In genomic region chr8:95633262-95634062, GRCm38 (mm10) we compare ENCODE assay signal across 7 mouse cellular contexts. TPM values are rescaled to one million over a fixed set of nuclear protein-coding genes. Genes with fewer than 3 reads are reported as not detected.
DNase-seq lines count a peak whose midpoint lies in the region; ATAC-seq and TF ChIP-seq lines count a peak whose summit lies in the region.

TSS of gene Gins3 (plus strand) at chr8:95633453.

- no peak within 1 kb of the TSS for H3K27ac ChIP-seq in embryonic facial prominence, embryonic 12.5 days
- no peak within 1 kb of the TSS for H3K27ac ChIP-seq in heart, adult 2 months
- no peak within 1 kb of the TSS for H3K27ac ChIP-seq in limb, embryonic 13.5 days
- H3K27ac ChIP-seq in midbrain, embryonic 16.5 days (ENCODE audit: low read length), result peak within 1 kb of the TSS; percentile 19; the same call in 1 of the 2 replicates

- no peak for TF ChIP-seq CTCF in heart, adult 2 months (IDR thresholded peaks at IDR 0.05)

- H3K4me1 ChIP-seq in embryonic facial prominence, embryonic 12.5 days, result peaks cover 4% of the 10 kb centered on the region; the same call in 1 of the 2 replicates
- no peaks in the 10 kb centered on the region; the same call in 1 of the 2 replicates for H3K4me1 ChIP-seq in heart, adult 2 months (ENCODE audit: control insufficient read depth, insufficient read depth, low read length)
- peaks cover 9% of the 10 kb centered on the region for H3K4me1 ChIP-seq in limb, embryonic 13.5 days
- peaks cover 8% of the 10 kb centered on the region for H3K4me1 ChIP-seq in midbrain, embryonic 16.5 days (ENCODE audit: control insufficient read depth, insufficient read depth, low read length)

- no peaks in the 10 kb centered on the region for H3K27me3 ChIP-seq in embryonic facial prominence, embryonic 12.5 days
- H3K27me3 ChIP-seq in heart, adult 2 months (ENCODE audit: control insufficient read depth, insufficient read depth, low read length), result no peaks in the 10 kb centered on the region
- peaks cover 6% of the 10 kb centered on the region; the same call in 1 of the 2 replicates for H3K27me3 ChIP-seq in limb, embryonic 13.5 days
- peaks cover 2% of the 10 kb centered on the region; the same call in 1 of the 2 replicates for H3K27me3 ChIP-seq in midbrain, embryonic 16.5 days (ENCODE audit: control insufficient read depth, insufficient read depth, low read depth, low read length)

- peak within 1 kb of the TSS; percentile 88 for H3K4me3 ChIP-seq in embryonic facial prominence, embryonic 12.5 days
- H3K4me3 ChIP-seq in heart, adult 2 months, result peak within 1 kb of the TSS; percentile 79
- peak within 1 kb of the TSS; percentile 83 for H3K4me3 ChIP-seq in limb, embryonic 13.5 days
- H3K4me3 ChIP-seq in midbrain, embryonic 16.5 days (ENCODE audit: low read depth, low read length), result peak within 1 kb of the TSS; percentile 73

- WGBS in embryonic facial prominence, embryonic 12.5 days, result under 1% methylated on average over 52 of the region's 52 CpGs
- under 1% methylated on average over 52 of the region's 52 CpGs for WGBS in heart, adult 2 months
- under 1% methylated on average over 52 of the region's 52 CpGs for WGBS in limb, embryonic 13.5 days
- 1% methylated on average over 50 of the region's 52 CpGs for WGBS in midbrain, embryonic 16.5 days

- TF ChIP-seq POLR2A in heart, adult 2 months (IDR thresholded peaks at IDR 0.05; ENCODE audit: insufficient read depth, low read depth, low read length), result peak; percentile 50

- H3K4me2 ChIP-seq in embryonic facial prominence, embryonic 12.5 days (replicated peaks), result peak within 1 kb of the TSS; percentile 77
- H3K4me2 ChIP-seq in limb, embryonic 13.5 days (replicated peaks), result peak within 1 kb of the TSS; percentile 84
- peak within 1 kb of the TSS; percentile 77 for H3K4me2 ChIP-seq in midbrain, embryonic 16.5 days (ENCODE audit: low read length)

- intact Hi-C loops in heart, adult 2 months (cut with DNase I), result loop anchor here (10.0 kb wide), 1 partner anchor 171 kb away; the partner anchor contains the start of gene Cnot1

- DNase-seq in adrenal gland, postnatal 25 days, result peak; percentile 91
- DNase-seq in heart, adult 2 months, result peak; percentile 92 to 96
- DNase-seq in kidney, adult 8-10 months, result peak; percentile 93 to 96
- DNase-seq in spleen, postnatal 10 days (ENCODE audit: low spot score in 2 of 2), result peak; percentile 94

- H3K9me3 ChIP-seq in embryonic facial prominence, embryonic 12.5 days, result no peaks in the 10 kb centered on the region
- no peaks in the 10 kb centered on the region for H3K9me3 ChIP-seq in limb, embryonic 13.5 days
- no peaks in the 10 kb centered on the region for H3K9me3 ChIP-seq in midbrain, embryonic 16.5 days (replicated peaks; ENCODE audit: control insufficient read depth, low read length, poor library complexity, severe bottlenecking)

- peak within 1 kb of the TSS; percentile 78 for H3K9ac ChIP-seq in embryonic facial prominence, embryonic 12.5 days
- H3K9ac ChIP-seq in heart, adult 2 months (ENCODE audit: low read depth, low read length), result peak within 1 kb of the TSS; percentile 68
- H3K9ac ChIP-seq in limb, embryonic 13.5 days, result peak within 1 kb of the TSS; percentile 80
- H3K9ac ChIP-seq in midbrain, embryonic 16.5 days (ENCODE audit: low read depth, low read length), result peak within 1 kb of the TSS; percentile 42

- peaks cover 5% of the 10 kb centered on the region; the same call in 1 of the 2 replicates for H3K36me3 ChIP-seq in embryonic facial prominence, embryonic 12.5 days
- H3K36me3 ChIP-seq in heart, adult 2 months (ENCODE audit: control insufficient read depth, insufficient read depth, low read length), result no peaks in the 10 kb centered on the region
- peaks cover 4% of the 10 kb centered on the region; the same call in 1 of the 2 replicates for H3K36me3 ChIP-seq in limb, embryonic 13.5 days
- no peaks in the 10 kb centered on the region for H3K36me3 ChIP-seq in midbrain, embryonic 16.5 days (ENCODE audit: control insufficient read depth, insufficient read depth, low read length)

- peak; percentile 90 for ATAC-seq in embryonic facial prominence, embryonic 12.5 days (ENCODE audit: insufficient number of reproducible peaks, insufficient read depth, low FRiP score, low TSS enrichment)
- ATAC-seq in limb, embryonic 13.5 days (ENCODE audit: low FRiP score, low read depth), result peak; percentile 94
- peak; percentile 98 for ATAC-seq in midbrain, embryonic 16.5 days

- no peaks in the 10 kb centered on the region for H3K79me2 ChIP-seq in heart, adult 2 months (replicated peaks; ENCODE audit: control insufficient read depth, insufficient read depth, low read length)

- TF ChIP-seq EP300 in heart, adult 2 months (IDR thresholded peaks at IDR 0.05; ENCODE audit: insufficient read depth, low read depth, low read length), result 0 out of 2 replicates have a peak, but pooled peaks have one; percentile 49

RNA-seq across cellular contexts. Expression of gene Gins3, which starts in this region (rescaled TPM):
- 3.2 and 4.1 TPM in 2 replicates for total RNA-seq in adrenal gland, postnatal 25 days (2021)
- polyA plus RNA-seq in embryonic facial prominence, embryonic 12.5 days (2016; fragmentation: Nextera tagmentation; extraction: Ambion mirVana), result 28.5 and 29.8 TPM in 2 replicates
- total RNA-seq in heart, adult 2 months (2021), result 1 to 10 TPM; 1.2 to 1.3 TPM
- 0.47 and 0.94 TPM in 2 replicates for polyA plus RNA-seq in heart, adult 2 months (2012; rRNA removed)
- polyA plus RNA-seq in limb, embryonic 13.5 days (2015; fragmentation: Nextera tagmentation; extraction: Ambion mirVana), result 24.9 and 28.0 TPM in 2 replicates
- 6.1 and 8.1 TPM in 2 replicates for polyA plus RNA-seq in midbrain, embryonic 16.5 days (2015; fragmentation: Nextera tagmentation; extraction: Ambion mirVana)
